Mouse (Mus musculus): Measurements from ENCODE around the gene Slc39a3. TPM values are rescaled to one million over a fixed set of nuclear protein-coding genes. Genes with fewer than 3 reads are reported as not detected.
A peak's percentile ranks its signal among the peaks of the same experiment; 100 is the strongest.

Gene Slc39a3
- polyA plus RNA-seq, 1 experiment, result 22.3 TPM

- peak; percentile 55 to 65 for DNase-seq (ENCODE audit: low read depth in 1 of 2, low spot score in 2 of 2)
- H3K4me1 ChIP-seq (ENCODE audit: control insufficient read depth, insufficient read depth, insufficient read length), result peaks cover 30% of the 10 kb centered on the region; the same call in 1 of the 2 replicates
These were observed 49.4 kb downstream of the Slc39a3 start for GRCm38 (mm10) chr10:80987709-80988441.

GRCm38 (mm10) chr10:80986754-80987153 is 50.5 kb downstream of the Slc39a3 start:
- 83% methylated on average over 6 of the region's 6 CpGs for WGBS
- Histone ChIP-seq H3K4me1 (ENCODE audit: control insufficient read depth, insufficient read depth, insufficient read length) (peaks cover 30% of the 10 kb centered on the region; the same call in 1 of the 2 replicates), H3K27me3 (ENCODE audit: control insufficient read depth, insufficient read depth, low read length) (no peaks in the 10 kb centered on the region), H3K36me3 (ENCODE audit: control insufficient read depth, insufficient read depth, low read length) (no peaks in the 10 kb centered on the region), H3K27ac (ENCODE audit: insufficient read depth, low read length) (no peak overlapping the region), H3K4me3 (ENCODE audit: extremely low read depth, insufficient read depth, insufficient read length) (no peak overlapping the region)
- DNase-seq (ENCODE audit: low read depth in 1 of 2, low spot score in 2 of 2), result no peak
- TF ChIP-seq CTCF (IDR thresholded peaks at IDR 0.05; ENCODE audit: extremely low read depth, insufficient read depth, insufficient read length, insufficient replicate concordance) (no peak), POLR2A (IDR thresholded peaks at IDR 0.05; ENCODE audit: low read depth, low read length) (no peak)

More at GRCm38 (mm10) chr10:80987709-80988441, 49.4 kb downstream of the Slc39a3 start:
- Histone ChIP-seq H3K27ac (ENCODE audit: insufficient read depth, low read length) (no peak overlapping the region), H3K27me3 (ENCODE audit: control insufficient read depth, insufficient read depth, low read length) (no peaks in the 10 kb centered on the region), H3K36me3 (ENCODE audit: control insufficient read depth, insufficient read depth, low read length) (no peaks in the 10 kb centered on the region), H3K4me3 (ENCODE audit: extremely low read depth, insufficient read depth, insufficient read length) (no peak overlapping the region)
- TF ChIP-seq POLR2A (IDR thresholded peaks at IDR 0.05; ENCODE audit: low read depth, low read length) (no peak), CTCF (IDR thresholded peaks at IDR 0.05; ENCODE audit: extremely low read depth, insufficient read depth, insufficient read length, insufficient replicate concordance) (peak; percentile 95)
- WGBS, result 15% methylated on average over 10 of the region's 10 CpGs

GRCm38 (mm10) chr10:80985970-80986701 is 51.1 kb downstream of the Slc39a3 start:
- 26% methylated on average over 13 of the region's 13 CpGs for WGBS
- H3K4me1 ChIP-seq (ENCODE audit: control insufficient read depth, insufficient read depth, insufficient read length), result peaks cover 30% of the 10 kb centered on the region; the same call in 1 of the 2 replicates
- no peaks in the 10 kb centered on the region for H3K36me3 ChIP-seq (ENCODE audit: control insufficient read depth, insufficient read depth, low read length)
- H3K27ac ChIP-seq (ENCODE audit: insufficient read depth, low read length), result peak overlapping the region; percentile 70
- peak overlapping the region; percentile 78 for H3K4me3 ChIP-seq (ENCODE audit: extremely low read depth, insufficient read depth, insufficient read length)
- TF ChIP-seq CTCF (IDR thresholded peaks at IDR 0.05; ENCODE audit: extremely low read depth, insufficient read depth, insufficient read length, insufficient replicate concordance), result no peak
- no peak for TF ChIP-seq POLR2A (IDR thresholded peaks at IDR 0.05; ENCODE audit: low read depth, low read length)
- DNase-seq (ENCODE audit: low read depth in 1 of 2, low spot score in 2 of 2), result no peak
- H3K27me3 ChIP-seq (ENCODE audit: control insufficient read depth, insufficient read depth, low read length), result no peaks in the 10 kb centered on the region

- Histone ChIP-seq H3K4me1 (ENCODE audit: control insufficient read depth, insufficient read depth, insufficient read length) (peaks cover 27% of the 10 kb centered on the region; the same call in 1 of the 2 replicates), H3K36me3 (ENCODE audit: control insufficient read depth, insufficient read depth, low read length) (no peaks in the 10 kb centered on the region), H3K27me3 (ENCODE audit: control insufficient read depth, insufficient read depth, low read length) (no peaks in the 10 kb centered on the region), H3K4me3 (ENCODE audit: extremely low read depth, insufficient read depth, insufficient read length) (peak overlapping the region; percentile 78), H3K27ac (ENCODE audit: insufficient read depth, low read length) (peak overlapping the region; percentile 70)
- peak in 1 of 2 experiments; percentile 28 for DNase-seq (ENCODE audit: low read depth in 1 of 2, low spot score in 2 of 2)
- TF ChIP-seq POLR2A (IDR thresholded peaks at IDR 0.05; ENCODE audit: low read depth, low read length) (no peak), CTCF (IDR thresholded peaks at IDR 0.05; ENCODE audit: extremely low read depth, insufficient read depth, insufficient read length, insufficient replicate concordance) (no peak)
- 4% methylated on average over 37 of the region's 37 CpGs for WGBS
These were observed 51.8 kb downstream of the Slc39a3 start for GRCm38 (mm10) chr10:80985241-80985969.

GRCm38 (mm10) chr10:80984223-80984622 is 53.0 kb downstream of the Slc39a3 start:
- no peaks in the 10 kb centered on the region for H3K27me3 ChIP-seq (ENCODE audit: control insufficient read depth, insufficient read depth, low read length)
- no peak overlapping the region for H3K27ac ChIP-seq (ENCODE audit: insufficient read depth, low read length)
- TF ChIP-seq POLR2A (IDR thresholded peaks at IDR 0.05; ENCODE audit: low read depth, low read length) (no peak), CTCF (IDR thresholded peaks at IDR 0.05; ENCODE audit: extremely low read depth, insufficient read depth, insufficient read length, insufficient replicate concordance) (no peak)
- H3K36me3 ChIP-seq (ENCODE audit: control insufficient read depth, insufficient read depth, low read length), result no peaks in the 10 kb centered on the region
- 88% methylated on average over 12 of the region's 12 CpGs for WGBS
- peaks cover 18% of the 10 kb centered on the region; the same call in 1 of the 2 replicates for H3K4me1 ChIP-seq (ENCODE audit: control insufficient read depth, insufficient read depth, insufficient read length)
- H3K4me3 ChIP-seq (ENCODE audit: extremely low read depth, insufficient read depth, insufficient read length), result no peak overlapping the region
- no peak for DNase-seq (ENCODE audit: low read depth in 1 of 2, low spot score in 2 of 2)

- no peak for DNase-seq (ENCODE audit: low read depth in 1 of 2, low spot score in 2 of 2)
- H3K27ac ChIP-seq (ENCODE audit: insufficient read depth, low read length), result no peak overlapping the region
- peaks cover 7% of the 10 kb centered on the region; the same call in 1 of the 2 replicates for H3K4me1 ChIP-seq (ENCODE audit: control insufficient read depth, insufficient read depth, insufficient read length)
- H3K4me3 ChIP-seq (ENCODE audit: extremely low read depth, insufficient read depth, insufficient read length), result no peak overlapping the region
- TF ChIP-seq POLR2A (IDR thresholded peaks at IDR 0.05; ENCODE audit: low read depth, low read length), result no peak
- no peaks in the 10 kb centered on the region for H3K36me3 ChIP-seq (ENCODE audit: control insufficient read depth, insufficient read depth, low read length)
- H3K27me3 ChIP-seq (ENCODE audit: control insufficient read depth, insufficient read depth, low read length), result no peaks in the 10 kb centered on the region
- 87% methylated on average over 4 of the region's 4 CpGs for WGBS
These were observed 54.8 kb downstream of the Slc39a3 start for GRCm38 (mm10) chr10:80982381-80982780.
